Mouse (Mus musculus) CH12.LX (cell line): ENCODE data around the gene Syndig1l. TPM values are rescaled to one million over a fixed set of nuclear protein-coding genes. Genes with fewer than 3 reads are reported as not detected.

Experiments used
- DNase-seq: peaks from one replicate; pipeline ENCODE4 v3.0.0-alpha.2; 2013; ENCODE audit errors: extremely low read depth
- H3K27ac ChIP-seq: 2 replicates; pipeline ENCODE4 v1.5.1; 2012; ENCODE audit warnings: low read depth, mild to moderate bottlenecking, control low read depth, moderate library complexity; ENCODE audit not compliant: insufficient read depth
- H3K27me3 ChIP-seq: replicated peaks from 2 replicates; pipeline ENCODE3; 2012; ENCODE audit warnings: inconsistent platforms
- H3K36me3 ChIP-seq, 2 experiments: replicated peaks in 1 of 2; 2 replicates each; pipeline versions ENCODE3 to v1.6.1; 2012; ENCODE audit warnings: inconsistent platforms in 1 of 2, low read length in 1 of 2, mild to moderate bottlenecking in 1 of 2, mixed read lengths in 1 of 2, moderate library complexity in 1 of 2; ENCODE audit not compliant: control insufficient read depth in 1 of 2, insufficient read depth in 1 of 2
- H3K4me1 ChIP-seq, 2 experiments: 2 replicates each; pipeline ENCODE4 v1.6.1; 2012; ENCODE audit warnings: inconsistent platforms in 1 of 2, moderate library complexity in 1 of 2; ENCODE audit not compliant: insufficient read depth in 2 of 2, control insufficient read depth in 1 of 2
- H3K4me2 ChIP-seq: 2 replicates; pipeline ENCODE4 v1.6.1; 2012; ENCODE audit warnings: low read depth, mild to moderate bottlenecking, control low read depth; ENCODE audit not compliant: poor library complexity, insufficient read depth, severe bottlenecking
- H3K4me3 ChIP-seq, 3 experiments: fragments of 150-350 bp in 1 of 3; sonication (generic) in 1 of 3; replicated peaks in 1 of 3; 2 replicates each; pipeline versions ENCODE3 to v1.5.1; 2011 to 2012; ENCODE audit warnings: low read depth in 2 of 3, low read length in 2 of 3, mild to moderate bottlenecking in 2 of 3, moderate library complexity in 2 of 3, control low read depth in 1 of 3, improper control_type of control experiment in 1 of 3, inconsistent platforms in 1 of 3, mixed read lengths in 1 of 3; ENCODE audit not compliant: poor library complexity in 1 of 3
- H3K79me2 ChIP-seq: replicated peaks from 2 replicates; pipeline ENCODE4 v1.6.1; 2012; ENCODE audit warnings: mild to moderate bottlenecking, moderate library complexity; ENCODE audit not compliant: control insufficient read depth, poor library complexity, insufficient read depth, severe bottlenecking; ENCODE audit errors: extremely low read depth
- H3K9ac ChIP-seq: 2 replicates; pipeline ENCODE4 v1.6.1; 2012; ENCODE audit warnings: low read depth, mild to moderate bottlenecking, control low read depth, moderate library complexity; ENCODE audit not compliant: insufficient read depth
- H3K9me3 ChIP-seq: replicated peaks from 2 replicates; pipeline ENCODE3; 2012; ENCODE audit warnings: low read length, inconsistent platforms, mixed read lengths
- CHD1 ChIP-seq: IDR thresholded peaks from 2 replicates; pipeline ENCODE4 v1.6.1; 2012; ENCODE audit warnings: low read depth, low read length, improper control_type of control experiment, inconsistent platforms
- CTCF ChIP-seq, 2 experiments: IDR thresholded peaks in 1 of 2; conservative IDR thresholded peaks in 1 of 2; 2 replicates each; pipeline ENCODE4 v1.5.1; 2011 to 2012; ENCODE audit warnings: low read depth in 2 of 2, low read length in 2 of 2, improper control_type of control experiment in 1 of 2, inconsistent platforms in 1 of 2, mild to moderate bottlenecking in 1 of 2, moderate library complexity in 1 of 2
- ELF1 ChIP-seq: IDR thresholded peaks from 2 replicates; pipeline ENCODE4 v1.6.1; 2014; ENCODE audit warnings: low read depth, mild to moderate bottlenecking, inconsistent platforms, low read length, improper control_type of control experiment
- HCFC1 ChIP-seq: IDR thresholded peaks from 2 replicates; pipeline ENCODE4 v1.6.1; 2012; ENCODE audit warnings: low read depth, mild to moderate bottlenecking, inconsistent platforms, low read length, improper control_type of control experiment
- IRF4 ChIP-seq: IDR thresholded peaks from 2 replicates; pipeline ENCODE4 v1.6.1; 2014; ENCODE audit warnings: low read depth, mild to moderate bottlenecking, inconsistent platforms, low read length, improper control_type of control experiment
- MAFK ChIP-seq: IDR thresholded peaks from 2 replicates; pipeline ENCODE4 v1.6.1; 2011; ENCODE audit warnings: low read length, improper control_type of control experiment; ENCODE audit not compliant: insufficient replicate concordance
- MXI1 ChIP-seq: IDR thresholded peaks from 2 replicates; pipeline ENCODE4 v1.6.1; 2011; ENCODE audit warnings: mild to moderate bottlenecking, low read depth, low read length, improper control_type of control experiment
- MYC ChIP-seq: IDR thresholded peaks from 2 replicates; pipeline ENCODE4 v1.6.1; 2011; ENCODE audit warnings: low read depth, mild to moderate bottlenecking, improper control_type of control experiment, low read length
- NRF1 ChIP-seq: IDR thresholded peaks from 2 replicates; pipeline ENCODE4 v1.6.1; 2014; ENCODE audit warnings: low read depth, mild to moderate bottlenecking, inconsistent platforms, low read length, improper control_type of control experiment, moderate library complexity
- POLR2AphosphoS2 ChIP-seq: IDR thresholded peaks from 2 replicates; pipeline ENCODE4 v1.6.1; 2011; ENCODE audit warnings: low read depth, low read length, improper control_type of control experiment
- RCOR1 ChIP-seq: conservative IDR thresholded peaks from 2 replicates; pipeline ENCODE4 v1.6.1; 2012; ENCODE audit warnings: low read depth, mild to moderate bottlenecking, inconsistent platforms, low read length, improper control_type of control experiment
- SIN3A ChIP-seq: IDR thresholded peaks from 2 replicates; pipeline ENCODE4 v1.6.1; 2012; ENCODE audit warnings: low read length, improper control_type of control experiment, inconsistent platforms
- SMC3 ChIP-seq: IDR thresholded peaks from 2 replicates; pipeline ENCODE4 v1.6.1; 2011; ENCODE audit warnings: low read depth, low read length, improper control_type of control experiment
- TBP ChIP-seq: conservative IDR thresholded peaks from 2 replicates; pipeline ENCODE4 v1.6.1; 2011; ENCODE audit warnings: low read depth, low read length, improper control_type of control experiment
- ZC3H11A ChIP-seq: IDR thresholded peaks from 2 replicates; pipeline ENCODE4 v1.6.1; 2012; ENCODE audit warnings: low read depth, mild to moderate bottlenecking, inconsistent platforms, low read length, improper control_type of control experiment
- ZNF384 ChIP-seq: IDR thresholded peaks from 2 replicates; pipeline ENCODE4 v1.6.1; 2012; ENCODE audit warnings: low read depth, low read length, improper control_type of control experiment, inconsistent platforms
- dilution Hi-C: fragments of 300-500 bp; cut with MboI; formaldehyde crosslinking; loops from 2 replicates; pipeline ENCODE4 v1.14.3; 2020; ENCODE audit warnings: low sequenced_read_pairs; ENCODE audit not compliant: extremely low pct_unique_long_range_greater_than_20kb, extremely low pct_ligation_motif_present
- in situ Hi-C: fragments of 300-500 bp; cut with MboI; formaldehyde crosslinking; loops from 3 replicates; pipeline ENCODE4 v1.14.3; 2019; ENCODE audit warnings: low sequenced_read_pairs, low pct_ligation_motif_present, low pct_unique_long_range_greater_than_20kb, mixed read lengths
- polyA plus RNA-seq: library from polyadenylated mRNA; unstranded; fragments of >175 nt; gene quantifications from 2 replicates; pipeline ENCODE4 v1.2.1, GENCODE M21; 2012; ENCODE audit warnings: low read depth; ENCODE audit not compliant: insufficient read length
- total RNA-seq, 2 experiments: library from RNA; depleted of rRNA; stranded (reverse); fragments of 300-350 nt in 1 of 2; fragments of >200 nt in 1 of 2; gene quantifications; 2 replicates each; pipeline ENCODE4 v1.2.3; 2012 to 2014

Gene Syndig1l
- total and polyA plus RNA-seq, 3 experiments, result 0.16 TPM; not detected in 2

DNA sequence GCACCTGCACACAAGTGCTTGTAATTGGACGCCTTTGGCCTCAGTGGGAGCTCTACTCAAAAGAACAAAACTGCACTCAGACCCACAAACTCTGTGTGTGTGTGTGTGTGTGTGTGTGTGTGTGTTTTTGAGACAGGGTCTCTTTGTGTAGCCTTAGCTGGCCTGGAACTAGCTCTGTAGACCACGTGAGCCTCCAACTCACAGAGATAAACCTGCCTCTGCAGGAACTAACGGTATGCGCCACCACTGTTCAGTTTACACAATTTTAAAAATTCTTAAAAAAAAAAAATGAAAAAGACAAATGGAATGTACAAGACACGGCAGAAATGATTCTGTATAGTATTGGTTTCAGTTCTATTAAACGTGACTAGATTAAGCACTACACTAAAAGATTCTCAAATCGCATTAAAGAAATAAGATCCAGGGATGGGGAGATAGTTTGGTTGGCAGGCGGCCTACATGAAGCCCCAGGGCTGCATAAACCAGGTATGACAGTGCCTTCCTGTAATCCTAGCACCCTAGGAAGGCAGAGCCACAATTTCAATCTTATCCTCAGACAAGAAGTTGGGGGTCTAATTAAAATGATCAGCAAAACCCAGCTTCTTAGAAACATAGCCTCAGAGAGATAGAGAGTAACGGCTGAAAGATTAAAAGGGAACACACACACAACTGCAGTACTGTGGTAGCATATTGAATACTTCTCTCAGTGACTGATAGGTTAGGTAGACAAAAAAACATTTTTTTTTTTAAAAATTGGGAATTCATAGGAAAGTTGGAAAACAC is 20.0 kb upstream of the Syndig1l start:
- DNase-seq, result no peak
- TF ChIP-seq HCFC1 (no peak), SIN3A (no peak), MYC (no peak), TBP (no peak), POLR2AphosphoS2 (no peak), ZNF384 (no peak)
- TF ChIP-seq, all 38 proteins: peak for 0
- Histone ChIP-seq H3K27me3 (no peaks in the 10 kb centered on the region), H3K79me2 (no peaks in the 10 kb centered on the region), H3K4me1 (no peaks in the 10 kb centered on the region), H3K4me3 (no peak overlapping the region), H3K27ac (no peak overlapping the region), H3K9ac (no peak overlapping the region), H3K9me3 (no peaks in the 10 kb centered on the region), H3K36me3 (no peaks in the 10 kb centered on the region), H3K4me2 (no peak overlapping the region)
- dilution Hi-C loops (no loop called here), in situ Hi-C loops (no loop called here)

DNA sequence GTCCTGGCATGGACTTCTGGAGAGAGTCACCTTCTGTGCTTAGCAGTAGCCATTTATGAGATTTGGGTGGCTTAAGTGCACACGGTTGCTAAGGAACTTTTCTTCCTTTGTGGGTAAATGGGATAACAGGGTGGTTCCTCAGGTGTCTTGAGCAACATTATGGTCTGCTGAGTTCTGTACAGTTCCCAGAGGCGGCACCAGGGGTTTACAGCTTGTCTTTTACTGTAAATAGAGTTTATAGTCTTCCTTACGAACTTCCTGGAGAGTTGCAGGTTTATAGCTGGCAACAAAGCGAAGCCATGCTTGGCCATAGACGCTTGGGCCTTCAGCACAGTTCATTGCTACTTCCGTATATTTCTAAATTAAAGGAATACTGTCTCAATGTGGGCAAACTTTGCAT is 15.9 kb upstream of the Syndig1l start:
- no peaks in the 10 kb centered on the region for H3K36me3 ChIP-seq
- H3K79me2 ChIP-seq, result no peaks in the 10 kb centered on the region
- no peaks in the 10 kb centered on the region for H3K9me3 ChIP-seq
- no peak for DNase-seq
- dilution Hi-C loops (no loop called here), in situ Hi-C loops (no loop called here)
- H3K4me2 ChIP-seq, result no peak overlapping the region
- H3K9ac ChIP-seq, result no peak overlapping the region
- no peaks in the 10 kb centered on the region for H3K27me3 ChIP-seq
- no peak overlapping the region for H3K27ac ChIP-seq
- H3K4me3 ChIP-seq, result no peak overlapping the region
- TF ChIP-seq ZNF384, result no peak
- TF ChIP-seq ELF1, result no peak
- TF ChIP-seq CHD1, result no peak
- no peak for TF ChIP-seq NRF1
- H3K4me1 ChIP-seq, result no peaks in the 10 kb centered on the region

- H3K79me2 ChIP-seq, result no peaks in the 10 kb centered on the region
- H3K4me1 ChIP-seq, result peaks cover 0 to 7% of the 10 kb centered on the region in 2 experiments; a peak in 1 of 4 replicates
- H3K4me2 ChIP-seq, result no peak overlapping the region
- H3K9ac ChIP-seq, result no peak overlapping the region
- H3K9me3 ChIP-seq, result no peaks in the 10 kb centered on the region
- H3K36me3 ChIP-seq, result no peaks in the 10 kb centered on the region
- no peak overlapping the region for H3K27ac ChIP-seq
- TF ChIP-seq CHD1 (no peak), SMC3 (no peak), ELF1 (no peak), CTCF (conservative IDR thresholded peaks at IDR 0.05 in 1 of 2, IDR thresholded peaks at IDR 0.05 in 1 of 2; ENCODE audit: low read depth in 2 of 2, low read length in 2 of 2) (no peak), ZNF384 (no peak), MAFK (no peak), MXI1 (no peak), IRF4 (no peak), SIN3A (no peak), RCOR1 (no peak), ZC3H11A (no peak)
- TF ChIP-seq, all 38 proteins: peak for 0
- no peak for DNase-seq
- dilution Hi-C loops, result no loop called here
- in situ Hi-C loops, result no loop called here
- no peaks in the 10 kb centered on the region for H3K27me3 ChIP-seq
- H3K4me3 ChIP-seq, result no peak overlapping the region
These were observed 11.3 kb upstream of the Syndig1l start for GRCm38 (mm10) chr12:84709842-84710439.
